Mouse (Mus musculus): Measurements from ENCODE around the gene Gaa.

DNA sequence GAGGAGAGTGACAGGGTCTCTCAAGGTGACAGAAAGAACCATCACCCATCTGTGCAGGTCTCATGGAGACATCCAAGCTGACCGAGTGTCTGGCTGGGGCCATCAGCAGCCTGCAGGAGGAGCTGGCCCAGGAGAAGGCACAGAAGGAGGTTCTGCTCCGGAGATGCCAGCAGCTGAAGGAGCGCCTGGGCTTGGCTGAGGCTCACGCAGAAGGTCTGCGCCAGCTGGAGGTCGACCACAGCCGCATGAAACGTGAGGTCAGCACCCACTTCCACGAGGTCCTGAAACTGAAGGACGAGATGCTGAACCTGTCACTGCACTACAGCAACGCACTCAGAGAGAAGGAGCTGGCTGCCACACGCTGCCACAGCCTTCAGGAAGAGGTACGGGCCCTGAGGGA lies 54.8 kb downstream of the Gaa start:
- no peak for TF ChIP-seq CTCF (IDR thresholded peaks at IDR 0.05; ENCODE audit: insufficient read depth, low read depth, low read length)
- no peak for TF ChIP-seq POLR2A (IDR thresholded peaks at IDR 0.05; ENCODE audit: insufficient read depth, low read depth, low read length)

All from olfactory bulb, adult 2 months (tissue).